Mouse (Mus musculus): ENCODE measurements around the gene Ndufa6. TPM values are rescaled to one million over a fixed set of nuclear protein-coding genes. Genes with fewer than 3 reads are reported as not detected.

Ndufa6 gene
- total and polyA plus RNA-seq, 3 experiments: 124 to 344 (median 331) TPM

GRCm38 (mm10) chr15:82358431-82359260 lies 4.5 kb upstream of the Ndufa6 start:
- H3K4me1 ChIP-seq (ENCODE audit: insufficient read depth, low read depth, low read length): peaks cover 26% of the 10 kb centered on the region

DNA sequence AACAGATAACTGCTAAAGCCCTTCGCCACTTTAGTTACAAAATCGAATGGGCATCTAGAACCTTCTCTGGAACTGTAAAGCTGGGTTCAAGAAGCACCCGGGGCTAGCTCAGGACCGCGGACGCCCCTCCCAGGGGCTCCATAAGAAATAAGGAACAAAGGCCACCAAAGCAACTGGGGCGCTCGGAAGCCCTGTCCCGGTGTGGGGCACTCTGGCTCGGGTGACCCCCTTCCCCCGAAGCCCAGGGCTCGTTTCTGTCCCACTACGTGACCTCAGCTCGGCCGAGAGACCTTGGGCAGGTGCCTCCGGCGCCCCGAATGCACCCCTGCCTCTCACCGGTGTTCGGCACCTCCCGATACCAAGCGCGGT lies 393 bp downstream of the Ndufa6 start:
- DNase-seq (ENCODE audit: low spot score): no peak
- Histone ChIP-seq H3K27me3 (ENCODE audit: insufficient read depth, low read length) (no peaks in the 10 kb centered on the region), H3K36me3 (replicated peaks) (peaks cover 52% of the 10 kb centered on the region), H3K9me3 (replicated peaks) (0 out of 2 replicates have a peak, but pooled peaks cover 3% of the 10 kb centered on the region), H3K4me1 (ENCODE audit: insufficient read depth, low read depth, low read length) (peaks cover 59% of the 10 kb centered on the region), H3K4me3 (ENCODE audit: low read depth, low read length) (peak overlapping the region; percentile 94)
- ATAC-seq (ENCODE audit: extremely low read depth, insufficient number of reproducible peaks, low FRiP score, poor library complexity, severe bottlenecking): no peak
- TF ChIP-seq POLR2AphosphoS5 (IDR thresholded peaks at IDR 0.05; ENCODE audit: insufficient replicate concordance, low read depth, low read length): no peak

More at GRCm38 (mm10) chr15:82358431-82359260, 4.5 kb upstream of the Ndufa6 start:
- ATAC-seq (ENCODE audit: extremely low read depth, insufficient number of reproducible peaks, low FRiP score, poor library complexity, severe bottlenecking) (no peak), DNase-seq (ENCODE audit: low spot score) (no peak)
- 0 out of 2 replicates have a peak, but pooled peaks cover 3% of the 10 kb centered on the region for H3K9me3 ChIP-seq (replicated peaks)
- peaks cover 15% of the 10 kb centered on the region for H3K36me3 ChIP-seq (replicated peaks)
- no peak overlapping the region for H3K4me3 ChIP-seq (ENCODE audit: low read depth, low read length)
- no peak for TF ChIP-seq GATA2 (IDR thresholded peaks at IDR 0.05; ENCODE audit: borderline replicate concordance, low read depth, low read length)
- TF ChIP-seq GATA1 (IDR thresholded peaks at IDR 0.05; ENCODE audit: borderline replicate concordance, low read length): no peak
- TF ChIP-seq POLR2AphosphoS5 (IDR thresholded peaks at IDR 0.05; ENCODE audit: insufficient replicate concordance, low read depth, low read length): no peak
- no peak for TF ChIP-seq TAL1 (conservative IDR thresholded peaks at IDR 0.05; ENCODE audit: low read depth, low read length)
- TF ChIP-seq CTCF (IDR thresholded peaks at IDR 0.05; ENCODE audit: low read depth, low read length): no peak
- no peaks in the 10 kb centered on the region for H3K27me3 ChIP-seq (ENCODE audit: insufficient read depth, low read length)

GRCm38 (mm10) chr15:82353078-82353744 lies 911 bp downstream of the Ndufa6 start:
- Histone ChIP-seq H3K9me3 (replicated peaks) (0 out of 2 replicates have a peak, but pooled peaks cover 3% of the 10 kb centered on the region), H3K27me3 (ENCODE audit: insufficient read depth, low read length) (no peaks in the 10 kb centered on the region), H3K4me1 (ENCODE audit: insufficient read depth, low read depth, low read length) (peaks cover 60% of the 10 kb centered on the region), H3K4me3 (ENCODE audit: low read depth, low read length) (peak overlapping the region; percentile 94), H3K36me3 (replicated peaks) (peaks cover 54% of the 10 kb centered on the region)
- TF ChIP-seq TAL1 (conservative IDR thresholded peaks at IDR 0.05; ENCODE audit: low read depth, low read length) (no peak), POLR2AphosphoS5 (IDR thresholded peaks at IDR 0.05; ENCODE audit: insufficient replicate concordance, low read depth, low read length) (no peak), GATA1 (IDR thresholded peaks at IDR 0.05; ENCODE audit: borderline replicate concordance, low read length) (no peak), GATA2 (IDR thresholded peaks at IDR 0.05; ENCODE audit: borderline replicate concordance, low read depth, low read length) (no peak), CTCF (IDR thresholded peaks at IDR 0.05; ENCODE audit: low read depth, low read length) (no peak)
- ATAC-seq (ENCODE audit: extremely low read depth, insufficient number of reproducible peaks, low FRiP score, poor library complexity, severe bottlenecking): no peak
- DNase-seq (ENCODE audit: low spot score): no peak

DNA sequence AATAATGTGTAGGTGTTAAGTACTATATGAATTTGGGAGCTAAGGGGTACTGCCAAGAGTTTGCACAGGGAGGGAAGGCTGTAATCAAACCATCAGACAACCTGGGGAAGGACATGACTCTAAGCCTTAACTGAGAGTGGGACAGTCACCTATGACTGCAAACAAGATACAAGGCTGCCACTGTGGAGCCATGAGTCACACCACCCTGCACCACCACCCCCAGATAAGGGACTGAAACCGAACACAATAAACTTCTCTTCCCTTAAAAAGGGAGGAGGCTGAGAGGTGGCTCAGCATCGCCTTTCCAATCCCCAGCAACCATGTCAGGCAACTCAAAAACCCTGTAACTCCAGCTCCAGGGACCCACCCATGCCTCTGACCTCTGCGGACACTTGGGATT lies 2.6 kb downstream of the Ndufa6 start:
- 0 out of 2 replicates have a peak, but pooled peaks cover 3% of the 10 kb centered on the region for H3K9me3 ChIP-seq (replicated peaks)
- no peak; the same call in 1 of the 2 replicates for ATAC-seq (ENCODE audit: extremely low read depth, insufficient number of reproducible peaks, low FRiP score, poor library complexity, severe bottlenecking)
- DNase-seq (ENCODE audit: low spot score): no peak
- no peak for TF ChIP-seq CTCF (IDR thresholded peaks at IDR 0.05; ENCODE audit: low read depth, low read length)
- no peak for TF ChIP-seq GATA1 (IDR thresholded peaks at IDR 0.05; ENCODE audit: borderline replicate concordance, low read length)
- TF ChIP-seq TAL1 (conservative IDR thresholded peaks at IDR 0.05; ENCODE audit: low read depth, low read length): no peak
- TF ChIP-seq POLR2AphosphoS5 (IDR thresholded peaks at IDR 0.05; ENCODE audit: insufficient replicate concordance, low read depth, low read length): no peak
- TF ChIP-seq GATA2 (IDR thresholded peaks at IDR 0.05; ENCODE audit: borderline replicate concordance, low read depth, low read length): no peak
- H3K4me3 ChIP-seq (ENCODE audit: low read depth, low read length): peak overlapping the region; percentile 44; the same call in 1 of the 2 replicates
- H3K36me3 ChIP-seq (replicated peaks): peaks cover 63% of the 10 kb centered on the region
- H3K4me1 ChIP-seq (ENCODE audit: insufficient read depth, low read depth, low read length): peaks cover 69% of the 10 kb centered on the region
- H3K27me3 ChIP-seq (ENCODE audit: insufficient read depth, low read length): no peaks in the 10 kb centered on the region

DNA sequence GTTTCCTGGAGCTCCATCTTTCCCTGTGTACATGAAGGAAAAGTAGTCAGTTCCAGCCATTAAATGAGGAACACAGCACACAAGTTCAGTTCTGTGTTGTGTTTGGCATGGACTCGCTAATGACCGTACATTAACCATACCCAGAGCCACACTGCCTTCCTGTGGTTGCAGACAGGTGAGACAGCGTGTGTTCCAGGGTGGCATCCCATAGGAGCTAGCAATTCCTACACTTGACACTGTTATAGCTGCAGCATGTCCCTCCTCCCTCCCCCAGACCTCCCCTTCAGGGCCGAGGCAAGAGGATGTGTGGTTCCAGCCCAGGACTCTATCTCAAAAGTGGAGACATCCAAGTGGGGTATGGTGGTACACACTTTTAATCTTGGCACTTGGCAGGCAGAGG lies 3.8 kb downstream of the Ndufa6 start:
- ATAC-seq (ENCODE audit: extremely low read depth, insufficient number of reproducible peaks, low FRiP score, poor library complexity, severe bottlenecking) (no peak), DNase-seq (ENCODE audit: low spot score) (no peak)
- H3K4me3 ChIP-seq (ENCODE audit: low read depth, low read length): no peak overlapping the region
- TF ChIP-seq TAL1 (conservative IDR thresholded peaks at IDR 0.05; ENCODE audit: low read depth, low read length) (no peak), CTCF (IDR thresholded peaks at IDR 0.05; ENCODE audit: low read depth, low read length) (no peak), POLR2AphosphoS5 (IDR thresholded peaks at IDR 0.05; ENCODE audit: insufficient replicate concordance, low read depth, low read length) (no peak), GATA2 (IDR thresholded peaks at IDR 0.05; ENCODE audit: borderline replicate concordance, low read depth, low read length) (no peak), GATA1 (IDR thresholded peaks at IDR 0.05; ENCODE audit: borderline replicate concordance, low read length) (no peak)
- peaks cover 57% of the 10 kb centered on the region for H3K36me3 ChIP-seq (replicated peaks)
- 0 out of 2 replicates have a peak, but pooled peaks cover 2% of the 10 kb centered on the region for H3K9me3 ChIP-seq (replicated peaks)
- H3K4me1 ChIP-seq (ENCODE audit: insufficient read depth, low read depth, low read length): peaks cover 67% of the 10 kb centered on the region
- H3K27me3 ChIP-seq (ENCODE audit: insufficient read depth, low read length): no peaks in the 10 kb centered on the region

GRCm38 (mm10) chr15:82348999-82349341 lies 5.2 kb downstream of the Ndufa6 start:
- Histone ChIP-seq H3K9me3 (replicated peaks) (no peaks in the 10 kb centered on the region), H3K4me3 (ENCODE audit: low read depth, low read length) (peak overlapping the region; percentile 40; the same call in 1 of the 2 replicates), H3K36me3 (replicated peaks) (peaks cover 71% of the 10 kb centered on the region), H3K27me3 (ENCODE audit: insufficient read depth, low read length) (no peaks in the 10 kb centered on the region), H3K4me1 (ENCODE audit: insufficient read depth, low read depth, low read length) (peaks cover 75% of the 10 kb centered on the region)
- TF ChIP-seq TAL1 (conservative IDR thresholded peaks at IDR 0.05; ENCODE audit: low read depth, low read length) (no peak), POLR2AphosphoS5 (IDR thresholded peaks at IDR 0.05; ENCODE audit: insufficient replicate concordance, low read depth, low read length) (peak; percentile 77; the same call in 1 of the 2 replicates), CTCF (IDR thresholded peaks at IDR 0.05; ENCODE audit: low read depth, low read length) (no peak), GATA1 (IDR thresholded peaks at IDR 0.05; ENCODE audit: borderline replicate concordance, low read length) (no peak)
- DNase-seq (ENCODE audit: low spot score): no peak
- no peak for ATAC-seq (ENCODE audit: extremely low read depth, insufficient number of reproducible peaks, low FRiP score, poor library complexity, severe bottlenecking)
